Mouse (Mus musculus): Measurements from ENCODE around the gene Itpkc.

Itpkc gene

GRCm38 (mm10) chr7:27167475-27168094 is 60.9 kb downstream of the Itpkc start:
- in situ Hi-C loops (cut with MboI; ENCODE audit: unreplicated experiment in 2 of 2), result loop anchor here in 1 of 2 experiments (25.0 kb wide), 1 partner anchor 1020 kb away; the partner anchor contains the start of gene Dyrk1b

DNA sequence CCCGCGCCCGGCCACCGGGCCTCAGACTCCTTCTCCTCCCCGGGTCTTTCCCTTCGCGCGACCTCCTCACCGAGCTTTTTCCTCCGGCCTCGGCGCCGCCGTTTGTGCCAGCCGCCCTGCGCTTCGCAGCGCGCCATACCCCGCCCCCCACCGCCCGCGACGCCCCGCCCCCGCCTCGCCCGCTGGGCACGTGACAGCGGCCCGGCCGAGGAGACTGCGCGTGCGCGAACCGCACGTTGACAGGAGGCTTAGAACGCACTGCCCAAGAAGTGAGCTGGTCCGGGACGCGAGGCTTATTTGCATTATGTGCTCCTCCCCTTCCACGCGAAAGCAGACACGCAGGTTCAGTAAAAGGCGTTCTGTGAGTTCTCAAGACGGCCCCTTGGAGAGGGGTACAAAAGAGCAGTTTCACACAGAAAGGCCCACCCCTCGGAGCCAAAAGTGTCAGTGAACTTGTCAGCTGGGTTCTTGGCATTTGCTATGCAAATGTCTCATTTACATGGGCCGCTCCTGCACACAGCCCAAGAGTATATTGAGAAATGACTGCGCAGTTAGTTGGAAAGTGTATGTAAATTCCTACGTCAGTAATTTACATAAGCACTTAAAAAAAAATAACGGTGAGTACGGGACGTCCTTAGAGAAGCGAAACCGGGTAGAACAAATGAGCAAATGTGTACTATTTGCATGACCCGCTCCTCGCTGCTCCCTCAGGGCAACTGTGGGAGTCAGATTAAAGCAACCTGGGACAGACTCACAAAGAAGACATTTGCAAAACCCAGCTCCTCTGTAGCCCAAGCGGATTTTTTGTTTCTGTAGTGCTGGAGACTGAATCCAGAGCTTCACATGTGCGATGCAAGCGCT is 61.6 kb downstream of the Itpkc start, which contains the start of gene Egln2:
Gene Egln2 (minus strand): TSS at position 189 of the 861 bp plus-strand sequence.
- in situ Hi-C loops (cut with MboI; ENCODE audit: unreplicated experiment in 2 of 2), result loop anchor here in 1 of 2 experiments (25.0 kb wide), 1 partner anchor 1020 kb away; the partner anchor contains the start of gene Dyrk1b

- in situ Hi-C loops (cut with MboI; ENCODE audit: unreplicated experiment in 2 of 2), result loop anchor here in 1 of 2 experiments (25.0 kb wide), 1 partner anchor 1021 kb away; the partner anchor contains the start of gene Dyrk1b
Measured at GRCm38 (mm10) chr7:27166229-27166613, 62.2 kb downstream of the Itpkc start.

DNA sequence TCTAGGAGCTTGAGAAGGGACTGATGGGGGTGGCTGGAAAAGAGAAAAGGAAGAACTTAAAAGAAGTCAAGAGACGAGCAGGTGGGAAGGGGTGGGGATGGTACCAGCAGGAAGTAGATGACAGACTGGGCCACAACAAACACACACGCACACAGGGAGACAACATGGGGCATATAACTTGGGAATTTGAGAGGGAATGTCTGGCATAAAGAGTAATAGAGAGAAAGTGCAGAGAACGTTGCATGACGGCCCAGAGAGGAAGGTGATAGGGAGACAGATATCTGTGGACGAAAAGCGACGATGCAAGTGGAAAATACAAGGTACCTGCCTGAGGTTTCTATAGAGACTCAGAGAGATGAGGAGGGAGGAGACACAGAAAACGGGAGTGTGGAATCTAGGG is 62.8 kb downstream of the Itpkc start:
- in situ Hi-C loops (cut with MboI; ENCODE audit: unreplicated experiment in 2 of 2), result loop anchor here in 1 of 2 experiments (25.0 kb wide), 1 partner anchor 1022 kb away; the partner anchor contains the start of gene Dyrk1b

- in situ Hi-C loops (cut with MboI; ENCODE audit: unreplicated experiment in 2 of 2), result loop anchor here in 1 of 2 experiments (25.0 kb wide), 1 partner anchor 1022 kb away; the partner anchor contains the start of gene Dyrk1b
Measured at GRCm38 (mm10) chr7:27165007-27165655, 63.3 kb downstream of the Itpkc start.

DNA sequence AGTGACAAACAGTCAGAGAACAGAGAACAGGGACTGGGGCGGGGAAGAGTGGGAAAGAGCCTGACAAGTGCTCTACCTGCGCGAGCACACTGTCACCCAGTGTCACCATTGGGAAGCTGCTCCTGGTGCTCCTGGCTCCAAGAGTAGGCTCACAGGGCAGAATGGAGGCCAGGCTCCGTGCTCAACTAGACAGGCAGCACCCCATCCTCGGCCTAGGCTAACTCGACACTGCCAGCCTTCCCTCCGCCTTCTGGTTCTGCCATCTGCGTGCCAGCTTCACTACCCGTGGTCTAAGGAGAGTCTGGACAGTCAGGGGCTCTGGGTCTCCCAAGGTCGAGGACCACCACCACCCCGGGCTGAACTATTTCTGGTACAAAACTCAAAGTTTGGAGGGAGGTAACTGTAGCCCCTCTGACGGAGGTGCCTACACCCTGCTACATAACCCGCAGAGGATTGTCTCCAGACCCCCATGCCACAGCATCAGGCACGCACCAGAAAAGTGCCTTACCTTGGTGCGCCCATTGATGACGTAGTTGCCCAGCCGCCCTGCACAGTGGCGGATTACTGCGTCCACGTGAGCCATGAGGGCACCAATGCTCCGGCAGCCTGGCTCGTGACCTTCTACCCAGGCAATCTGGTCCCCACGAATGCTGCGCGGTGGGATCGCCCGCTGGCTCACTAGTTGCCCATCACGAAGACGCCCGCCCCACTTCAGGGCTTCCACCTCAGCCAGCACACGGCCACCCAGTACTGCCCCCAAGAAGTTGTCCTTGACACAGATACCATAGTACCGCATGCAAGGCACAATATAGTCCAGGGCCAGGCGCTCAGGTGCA is 64.1 kb downstream of the Itpkc start:
- in situ Hi-C loops (cut with MboI; ENCODE audit: unreplicated experiment in 2 of 2), result loop anchor here (5.0 to 25.0 kb wide), 3 partner anchors 113 to 1023 kb away; partner anchors contain the start of genes Dyrk1b (in 1 of the 2) and Zfp607b (in 1 of the 2)

- in situ Hi-C loops (cut with MboI; ENCODE audit: unreplicated experiment in 2 of 2), result loop anchor here (5.0 to 25.0 kb wide), 3 partner anchors 114 to 1024 kb away; partner anchors contain the start of genes Dyrk1b (in 1 of the 2) and Zfp607b (in 1 of the 2)
Measured at GRCm38 (mm10) chr7:27163450-27163805, 65.0 kb downstream of the Itpkc start.

- in situ Hi-C loops (cut with MboI; ENCODE audit: unreplicated experiment in 2 of 2), result loop anchor here (5.0 to 25.0 kb wide), 3 partner anchors 114 to 1024 kb away; partner anchors contain the start of genes Dyrk1b (in 1 of the 2) and Zfp607b (in 1 of the 2)
Measured at GRCm38 (mm10) chr7:27162780-27163449, 65.5 kb downstream of the Itpkc start.

- in situ Hi-C loops (cut with MboI; ENCODE audit: unreplicated experiment in 2 of 2), result loop anchor here (5.0 to 25.0 kb wide), 3 partner anchors 116 to 1026 kb away; partner anchors contain the start of genes Dyrk1b (in 1 of the 2) and Zfp607b (in 1 of the 2)
Measured at GRCm38 (mm10) chr7:27161744-27162143, 66.7 kb downstream of the Itpkc start.

GRCm38 (mm10) chr7:27160921-27161320 is 67.5 kb downstream of the Itpkc start:
- in situ Hi-C loops (cut with MboI; ENCODE audit: unreplicated experiment in 2 of 2), result loop anchor here (5.0 to 25.0 kb wide), 3 partner anchors 116 to 1026 kb away; partner anchors contain the start of genes Dyrk1b (in 1 of the 2) and Zfp607b (in 1 of the 2)

DNA sequence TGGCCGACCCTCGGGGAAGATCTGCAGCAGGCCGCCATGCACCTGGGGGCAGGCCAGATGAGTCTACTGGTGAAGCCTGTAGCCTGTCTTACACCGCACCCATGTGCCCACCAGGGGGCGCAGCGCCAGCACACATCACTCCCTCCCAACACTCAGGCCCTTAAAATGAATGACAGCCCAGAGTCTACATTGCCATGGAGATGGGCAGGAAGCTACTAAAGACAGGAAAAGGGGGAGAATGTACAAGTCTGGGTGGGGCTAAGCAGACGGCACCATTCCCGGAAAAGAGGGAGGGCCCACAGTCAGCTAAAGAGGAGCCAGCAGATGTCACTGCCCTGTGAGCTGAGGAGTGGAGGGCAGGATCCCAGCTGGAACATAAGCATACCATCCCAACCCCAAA is 68.6 kb downstream of the Itpkc start:
- in situ Hi-C loops (cut with MboI; ENCODE audit: unreplicated experiment in 2 of 2), result loop anchor here (5.0 to 25.0 kb wide), 3 partner anchors 117 to 1027 kb away; partner anchors contain the start of genes Dyrk1b (in 1 of the 2) and Zfp607b (in 1 of the 2)

- in situ Hi-C loops (cut with MboI; ENCODE audit: unreplicated experiment in 2 of 2), result loop anchor here in 1 of 2 experiments (25.0 kb wide), 1 partner anchor 1028 kb away; the partner anchor contains the start of gene Dyrk1b
Measured at GRCm38 (mm10) chr7:27159256-27159655, 69.2 kb downstream of the Itpkc start.

DNA sequence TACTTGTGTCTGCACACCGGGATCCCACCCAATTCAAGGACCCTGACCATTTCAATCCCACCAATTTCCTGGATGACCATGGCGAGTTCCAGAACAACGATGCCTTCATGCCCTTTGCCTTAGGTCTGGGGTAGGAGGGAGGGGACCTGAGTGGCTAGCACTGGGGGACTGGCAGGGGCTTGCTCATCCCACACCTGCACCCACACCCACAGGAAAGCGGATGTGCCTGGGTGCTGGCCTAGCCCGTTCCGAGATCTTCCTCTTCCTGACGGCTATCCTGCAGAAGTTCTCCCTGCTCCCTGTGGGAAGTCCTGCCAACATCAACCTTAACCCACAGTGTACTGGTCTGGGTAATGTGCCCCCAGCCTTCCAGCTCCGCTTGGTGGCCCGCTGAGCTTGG is 70.3 kb downstream of the Itpkc start:
- in situ Hi-C loops (cut with MboI; ENCODE audit: unreplicated experiment in 2 of 2), result loop anchor here in 1 of 2 experiments (25.0 kb wide), 1 partner anchor 1029 kb away; the partner anchor contains the start of gene Dyrk1b
